Mouse (Mus musculus) lung, adult 18-20 months (tissue): ENCODE results near the gene Ak4.
"Not testable (repeated sequence)": the region's sequence is repeated elsewhere in the genome, so short reads cannot be mapped to it uniquely, and the experiment has no call there.

ENCODE experiments used
- DNase-seq, 2 experiments: peaks; one replicate each; pipeline ENCODE4 v3.0.0; 2022; ENCODE audit warnings: mixed read lengths in 2 of 2

Ak4 gene

GRCm38 (mm10) chr4:101419151-101419910 is at the start of gene Ak4:
TSS of gene Ak4 (plus strand) at chr4:101419277.
- DNase-seq: peak; percentile 33 to 36

GRCm38 (mm10) chr4:101369738-101370275 is 49.3 kb upstream of the Ak4 start:
- DNase-seq: no peak

GRCm38 (mm10) chr4:101372283-101372682 is 46.8 kb upstream of the Ak4 start:
- no peak for DNase-seq

GRCm38 (mm10) chr4:101372751-101373150 is 46.3 kb upstream of the Ak4 start:
- DNase-seq: no peak

GRCm38 (mm10) chr4:101374104-101374503 is 45.0 kb upstream of the Ak4 start:
- no peak for DNase-seq

GRCm38 (mm10) chr4:101376835-101377234 is 42.2 kb upstream of the Ak4 start:
- DNase-seq: no peak

- no peak for DNase-seq
Measured at GRCm38 (mm10) chr4:101378241-101378640, 40.8 kb upstream of the Ak4 start.

- no peak for DNase-seq
Measured at GRCm38 (mm10) chr4:101378778-101379177, 40.3 kb upstream of the Ak4 start.

GRCm38 (mm10) chr4:101385002-101385401 is 34.1 kb upstream of the Ak4 start:
- no peak for DNase-seq

- no peak for DNase-seq
Measured at GRCm38 (mm10) chr4:101388246-101388645, 30.8 kb upstream of the Ak4 start.

- DNase-seq: not testable (repeated sequence)
Measured at GRCm38 (mm10) chr4:101388656-101389055, 30.4 kb upstream of the Ak4 start.

GRCm38 (mm10) chr4:101392229-101392628 is 26.8 kb upstream of the Ak4 start:
- DNase-seq: peak; percentile 27 to 32

GRCm38 (mm10) chr4:101393292-101393711 is 25.8 kb upstream of the Ak4 start:
- peak in 1 of 2 experiments; percentile 9 for DNase-seq

- DNase-seq: no peak
Measured at GRCm38 (mm10) chr4:101395021-101395533, 24.0 kb upstream of the Ak4 start.

GRCm38 (mm10) chr4:101400025-101400594 is 19.0 kb upstream of the Ak4 start:
- DNase-seq: no peak

GRCm38 (mm10) chr4:101401945-101402344 is 17.1 kb upstream of the Ak4 start:
- DNase-seq: no peak

GRCm38 (mm10) chr4:101404863-101405262 is 14.2 kb upstream of the Ak4 start:
- DNase-seq: no peak

GRCm38 (mm10) chr4:101406411-101407196 is 12.5 kb upstream of the Ak4 start:
- no peak for DNase-seq

GRCm38 (mm10) chr4:101416966-101417365 is 2.1 kb upstream of the Ak4 start:
- no peak for DNase-seq

GRCm38 (mm10) chr4:101419911-101420880 is 1.1 kb downstream of the Ak4 start:
- DNase-seq: no peak

GRCm38 (mm10) chr4:101422996-101423395 is 3.9 kb downstream of the Ak4 start:
- no peak for DNase-seq

- no peak for DNase-seq
Measured at GRCm38 (mm10) chr4:101423571-101423970, 4.5 kb downstream of the Ak4 start.
